In the genomic region with DNA sequence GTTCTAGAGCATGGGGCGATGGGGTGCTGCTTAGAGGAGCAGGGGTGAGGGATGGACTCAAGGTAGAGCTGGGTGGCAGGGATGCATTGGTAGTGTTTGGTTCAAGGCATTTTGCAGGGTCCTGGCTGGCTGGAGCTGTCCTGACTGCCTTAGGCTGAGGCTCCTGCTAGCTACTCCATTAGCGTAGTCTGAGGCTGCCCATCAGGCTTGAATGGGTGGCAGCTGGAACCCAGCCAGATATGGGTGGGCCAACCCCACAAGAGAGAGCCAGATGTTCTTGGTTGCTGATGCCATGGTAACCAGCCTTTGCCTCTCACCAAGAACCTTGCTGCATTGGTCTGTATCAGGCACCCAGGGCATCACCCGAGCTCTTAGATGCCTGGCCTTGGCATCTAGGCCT, we compare ENCODE assay signal across 11 mouse cellular contexts.
DNase-seq lines count a peak whose midpoint lies in the region; ATAC-seq and TF ChIP-seq lines count a peak whose summit lies in the region.
"Had no signal": no experiment of that assay in that cellular context is flagged by ENCODE, and none has a peak within 500 bp of the region (broad histone marks: within the 10 kb centered on the region; RNA-seq: fewer than 3 reads in every experiment).

No protein-coding gene starts in this region.

- 0 out of 2 replicates have a peak, but pooled peaks have one; percentile 37 for ATAC-seq in forebrain, embryonic 11.5 days (replicated peaks; ENCODE audit: low FRiP score)
- no peak for ATAC-seq in forebrain, embryonic 12.5 days (ENCODE audit: low FRiP score)
- ATAC-seq in lung, embryonic 15.5 days (ENCODE audit: borderline replicate concordance, extremely low read depth, low FRiP score, low TSS enrichment), result 0 out of 2 replicates have a peak, but pooled peaks have one; percentile 13
- ATAC-seq in embryonic facial prominence, embryonic 15.5 days (ENCODE audit: insufficient number of reproducible peaks, low FRiP score, low TSS enrichment, low read depth), result peak; percentile 41
- ATAC-seq in midbrain, embryonic 15.5 days (replicated peaks), result peak; percentile 49; the same call in 1 of the 2 replicates

- TF ChIP-seq CTCF in lung, adult 2 months (IDR thresholded peaks at IDR 0.05; ENCODE audit: insufficient read depth, low read length), result no peak

- no peaks in the 10 kb centered on the region for H3K4me1 ChIP-seq in forebrain, embryonic 11.5 days (replicated peaks; ENCODE audit: control insufficient read depth, insufficient read depth, low read length)
- peaks cover 3% of the 10 kb centered on the region; the same call in 1 of the 2 replicates for H3K4me1 ChIP-seq in forebrain, embryonic 12.5 days
- no peaks in the 10 kb centered on the region for H3K4me1 ChIP-seq in lung, embryonic 15.5 days
- H3K4me1 ChIP-seq in lung, adult 2 months (ENCODE audit: control insufficient read depth, insufficient read depth, low read length), result no peaks in the 10 kb centered on the region
- H3K4me1 ChIP-seq in embryonic facial prominence, embryonic 15.5 days, result no peaks in the 10 kb centered on the region
- H3K4me1 ChIP-seq in midbrain, embryonic 15.5 days, result peaks cover 10% of the 10 kb centered on the region

- no peak for DNase-seq in forebrain, embryonic 11.5 days (ENCODE audit: low spot score)
- no peak for DNase-seq in lung, adult 2 months
- no peak for DNase-seq in testis, postnatal 10 days (ENCODE audit: low spot score)
- no peak for DNase-seq in layer of hippocampus, adult 9-10 months (ENCODE audit: low spot score)
- DNase-seq: cerebellum, postnatal 14 days; heart, adult 11 months had no signal

- 97% methylated on average over 3 of the region's 3 CpGs for WGBS in forebrain, embryonic 11.5 days
- 86% methylated on average over 3 of the region's 3 CpGs for WGBS in forebrain, embryonic 12.5 days
- WGBS in lung, embryonic 15.5 days, result 88% methylated on average over 3 of the region's 3 CpGs
- WGBS in lung, adult 2 months, result 88% methylated on average over 3 of the region's 3 CpGs
- 85% methylated on average over 3 of the region's 3 CpGs for WGBS in embryonic facial prominence, embryonic 15.5 days
- 87% methylated on average over 3 of the region's 3 CpGs for WGBS in midbrain, embryonic 15.5 days

- H3K9me3 ChIP-seq in forebrain, embryonic 11.5 days (ENCODE audit: control insufficient read depth, low read length), result no peaks in the 10 kb centered on the region
- H3K9me3 ChIP-seq in forebrain, embryonic 12.5 days, result no peaks in the 10 kb centered on the region
- no peaks in the 10 kb centered on the region for H3K9me3 ChIP-seq in lung, embryonic 15.5 days
- H3K9me3 ChIP-seq in embryonic facial prominence, embryonic 15.5 days (replicated peaks), result no peaks in the 10 kb centered on the region
- H3K9me3 ChIP-seq in midbrain, embryonic 15.5 days, result no peaks in the 10 kb centered on the region

- no peak overlapping the region for H3K4me3 ChIP-seq in forebrain, embryonic 11.5 days (ENCODE audit: low read depth, low read length)
- H3K4me3 ChIP-seq in forebrain, embryonic 12.5 days (replicated peaks), result no peak overlapping the region
- H3K4me3 ChIP-seq in lung, embryonic 15.5 days, result no peak overlapping the region
- H3K4me3 ChIP-seq in lung, adult 2 months (replicated peaks; ENCODE audit: extremely low read depth, low read depth, low read length), result no peak overlapping the region
- H3K4me3 ChIP-seq in embryonic facial prominence, embryonic 15.5 days (replicated peaks), result no peak overlapping the region
- H3K4me3 ChIP-seq in midbrain, embryonic 15.5 days, result no peak overlapping the region

- no peaks in the 10 kb centered on the region for H3K27me3 ChIP-seq in forebrain, embryonic 11.5 days (ENCODE audit: control insufficient read depth, insufficient read depth, low read length)
- no peaks in the 10 kb centered on the region for H3K27me3 ChIP-seq in forebrain, embryonic 12.5 days
- H3K27me3 ChIP-seq in lung, embryonic 15.5 days, result no peaks in the 10 kb centered on the region
- no peaks in the 10 kb centered on the region for H3K27me3 ChIP-seq in embryonic facial prominence, embryonic 15.5 days
- H3K27me3 ChIP-seq in midbrain, embryonic 15.5 days (replicated peaks), result no peaks in the 10 kb centered on the region

- H3K36me3 ChIP-seq in forebrain, embryonic 11.5 days (ENCODE audit: control insufficient read depth, insufficient read depth, low read length), result no peaks in the 10 kb centered on the region
- H3K36me3 ChIP-seq in forebrain, embryonic 12.5 days (replicated peaks), result peaks cover 4% of the 10 kb centered on the region; the same call in 1 of the 2 replicates
- no peaks in the 10 kb centered on the region for H3K36me3 ChIP-seq in lung, embryonic 15.5 days
- H3K36me3 ChIP-seq in embryonic facial prominence, embryonic 15.5 days, result no peaks in the 10 kb centered on the region
- H3K36me3 ChIP-seq in midbrain, embryonic 15.5 days (replicated peaks), result no peaks in the 10 kb centered on the region

- no peak overlapping the region for H3K4me2 ChIP-seq in forebrain, embryonic 11.5 days (ENCODE audit: low read depth, low read length, severe bottlenecking)
- no peak overlapping the region for H3K4me2 ChIP-seq in forebrain, embryonic 12.5 days
- H3K4me2 ChIP-seq in lung, embryonic 15.5 days, result no peak overlapping the region
- no peak overlapping the region for H3K4me2 ChIP-seq in embryonic facial prominence, embryonic 15.5 days (replicated peaks)
- no peak overlapping the region for H3K4me2 ChIP-seq in midbrain, embryonic 15.5 days

- no peak overlapping the region for H3K9ac ChIP-seq in forebrain, embryonic 11.5 days (ENCODE audit: low read length)
- no peak overlapping the region for H3K9ac ChIP-seq in forebrain, embryonic 12.5 days
- H3K9ac ChIP-seq in lung, embryonic 15.5 days, result no peak overlapping the region
- H3K9ac ChIP-seq in embryonic facial prominence, embryonic 15.5 days, result no peak overlapping the region
- H3K9ac ChIP-seq in midbrain, embryonic 15.5 days, result no peak overlapping the region
- H3K9ac ChIP-seq: liver, embryonic 14.5 days had no signal

- no peak overlapping the region for H3K27ac ChIP-seq in forebrain, embryonic 11.5 days (ENCODE audit: low read depth, low read length)
- no peak overlapping the region for H3K27ac ChIP-seq in forebrain, embryonic 12.5 days
- H3K27ac ChIP-seq in lung, embryonic 15.5 days, result no peak overlapping the region
- no peak overlapping the region for H3K27ac ChIP-seq in embryonic facial prominence, embryonic 15.5 days (replicated peaks)
- H3K27ac ChIP-seq in midbrain, embryonic 15.5 days, result no peak overlapping the region
- H3K27ac ChIP-seq: liver, embryonic 14.5 days had no signal

- no peak for TF ChIP-seq POLR2A in lung, adult 2 months (IDR thresholded peaks at IDR 0.05; ENCODE audit: borderline replicate concordance, extremely low read depth, low read depth, low read length)
